Mouse (Mus musculus): ENCODE measurements around the gene Capzb. TPM values are rescaled to one million over a fixed set of nuclear protein-coding genes. Genes with fewer than 3 reads are reported as not detected.
A peak's percentile ranks its signal among the peaks of the same experiment; 100 is the strongest.

The Capzb gene
- total RNA-seq, 2 experiments from 2014 or later: 37.6 to 128 TPM

GRCm38 (mm10) chr4:139205842-139206241 is 13.1 kb downstream of the Capzb start:
- no peak for ATAC-seq (replicated peaks; ENCODE audit: low FRiP score, poor library complexity, severe bottlenecking)

- ATAC-seq (replicated peaks; ENCODE audit: low FRiP score, poor library complexity, severe bottlenecking): no peak
These were observed 13.8 kb downstream of the Capzb start for GRCm38 (mm10) chr4:139206353-139207045.

GRCm38 (mm10) chr4:139208236-139209129 is 15.8 kb downstream of the Capzb start:
- ATAC-seq (replicated peaks; ENCODE audit: low FRiP score, poor library complexity, severe bottlenecking): no peak

GRCm38 (mm10) chr4:139209130-139209840 is 16.6 kb downstream of the Capzb start:
- no peak for ATAC-seq (replicated peaks; ENCODE audit: low FRiP score, poor library complexity, severe bottlenecking)

- ATAC-seq (replicated peaks; ENCODE audit: low FRiP score, poor library complexity, severe bottlenecking): 0 out of 2 replicates have a peak, but pooled peaks have one; percentile 22
These were observed 19.5 kb downstream of the Capzb start for GRCm38 (mm10) chr4:139211975-139212831.

GRCm38 (mm10) chr4:139213086-139213485 is 20.4 kb downstream of the Capzb start:
- no peak for ATAC-seq (replicated peaks; ENCODE audit: low FRiP score, poor library complexity, severe bottlenecking)

GRCm38 (mm10) chr4:139213935-139214371 is 21.3 kb downstream of the Capzb start:
- no peak for ATAC-seq (replicated peaks; ENCODE audit: low FRiP score, poor library complexity, severe bottlenecking)

- ATAC-seq (replicated peaks; ENCODE audit: low FRiP score, poor library complexity, severe bottlenecking): no peak
These were observed 23.9 kb downstream of the Capzb start for GRCm38 (mm10) chr4:139216566-139216965.

- no peak for ATAC-seq (replicated peaks; ENCODE audit: low FRiP score, poor library complexity, severe bottlenecking)
These were observed 25.8 kb downstream of the Capzb start for GRCm38 (mm10) chr4:139218539-139218938.

GRCm38 (mm10) chr4:139219656-139220055 is 27.0 kb downstream of the Capzb start:
- ATAC-seq (replicated peaks; ENCODE audit: low FRiP score, poor library complexity, severe bottlenecking): no peak

- ATAC-seq (replicated peaks; ENCODE audit: low FRiP score, poor library complexity, severe bottlenecking): no peak
These were observed 28.3 kb downstream of the Capzb start for GRCm38 (mm10) chr4:139220978-139221377.

- ATAC-seq (replicated peaks; ENCODE audit: low FRiP score, poor library complexity, severe bottlenecking): no peak
These were observed 29.1 kb downstream of the Capzb start for GRCm38 (mm10) chr4:139221837-139222236.

GRCm38 (mm10) chr4:139225115-139225514 is 32.4 kb downstream of the Capzb start:
- ATAC-seq (replicated peaks; ENCODE audit: low FRiP score, poor library complexity, severe bottlenecking): no peak

- no peak for ATAC-seq (replicated peaks; ENCODE audit: low FRiP score, poor library complexity, severe bottlenecking)
These were observed 33.2 kb downstream of the Capzb start for GRCm38 (mm10) chr4:139225944-139226343.

GRCm38 (mm10) chr4:139226504-139227216 is 34.0 kb downstream of the Capzb start:
- ATAC-seq (replicated peaks; ENCODE audit: low FRiP score, poor library complexity, severe bottlenecking): no peak

- ATAC-seq (replicated peaks; ENCODE audit: low FRiP score, poor library complexity, severe bottlenecking): no peak
These were observed 35.2 kb downstream of the Capzb start for GRCm38 (mm10) chr4:139227923-139228322.

- no peak for ATAC-seq (replicated peaks; ENCODE audit: low FRiP score, poor library complexity, severe bottlenecking)
These were observed 36.6 kb downstream of the Capzb start for GRCm38 (mm10) chr4:139229271-139229670.

GRCm38 (mm10) chr4:139230376-139231120 is 37.8 kb downstream of the Capzb start:
- no peak for ATAC-seq (replicated peaks; ENCODE audit: low FRiP score, poor library complexity, severe bottlenecking)
